Mouse (Mus musculus) heart, adult 8-10 months (tissue): ENCODE data around the gene Psmd12. TPM values are rescaled to one million over a fixed set of nuclear protein-coding genes. Genes with fewer than 3 reads are reported as not detected.
A peak's percentile ranks its signal among the peaks of the same experiment; 100 is the strongest.
"Not testable (repeated sequence)": the region's sequence is repeated elsewhere in the genome, so short reads cannot be mapped to it uniquely, and the experiment has no call there.

Source experiments
- DNase-seq: peaks from one replicate; pipeline ENCODE4 v3.0.0; 2022; ENCODE audit warnings: low spot score
- total RNA-seq, 4 experiments: library from RNA; stranded (reverse); gene quantifications; 2 replicates each; pipeline ENCODE4 v1.2.4; 2022

Psmd12 gene
- total RNA-seq, 4 experiments from 2014 or later: 88.4 to 102 (median 91.0) TPM

DNA sequence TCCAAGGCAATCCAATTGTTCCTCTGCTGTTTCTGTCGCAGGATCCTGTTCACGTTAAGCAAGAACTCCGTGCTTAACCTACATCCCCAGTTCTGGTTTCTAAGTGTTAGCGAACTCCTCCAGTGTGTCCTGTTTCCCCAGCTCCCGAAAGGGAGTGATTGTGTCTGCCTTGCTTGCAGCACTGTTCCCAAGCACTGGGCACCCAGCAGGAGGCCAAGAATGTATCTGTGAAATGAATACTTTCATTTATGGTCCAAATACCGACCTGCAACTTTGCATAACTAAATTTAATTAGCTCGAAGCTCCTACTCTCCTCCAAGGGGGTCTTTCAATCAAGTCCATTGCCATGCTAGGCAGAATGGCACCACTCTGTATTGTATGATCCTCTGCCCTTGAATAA, 19.5 kb upstream of the Psmd12 start:
- no peak for DNase-seq

DNA sequence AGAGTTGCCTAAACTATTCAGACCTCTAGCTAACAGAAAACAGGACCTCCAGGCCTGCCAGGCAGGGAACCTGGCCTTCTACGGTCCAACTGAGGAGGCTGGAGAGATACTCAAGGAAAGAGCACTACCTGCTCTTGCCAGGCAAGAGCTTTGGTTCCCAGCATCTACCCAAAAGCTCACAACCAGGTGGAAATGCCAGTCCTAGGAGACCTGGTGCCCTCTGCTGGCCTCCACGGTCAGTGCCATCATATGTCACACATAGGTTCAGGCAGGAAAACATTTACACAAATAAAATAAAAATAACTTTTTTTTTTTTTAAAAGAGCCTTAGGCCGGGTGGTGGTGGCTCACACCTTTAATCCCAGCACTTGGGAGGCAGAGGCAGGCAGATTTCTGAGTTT, 16.8 kb upstream of the Psmd12 start:
- DNase-seq: no peak

DNA sequence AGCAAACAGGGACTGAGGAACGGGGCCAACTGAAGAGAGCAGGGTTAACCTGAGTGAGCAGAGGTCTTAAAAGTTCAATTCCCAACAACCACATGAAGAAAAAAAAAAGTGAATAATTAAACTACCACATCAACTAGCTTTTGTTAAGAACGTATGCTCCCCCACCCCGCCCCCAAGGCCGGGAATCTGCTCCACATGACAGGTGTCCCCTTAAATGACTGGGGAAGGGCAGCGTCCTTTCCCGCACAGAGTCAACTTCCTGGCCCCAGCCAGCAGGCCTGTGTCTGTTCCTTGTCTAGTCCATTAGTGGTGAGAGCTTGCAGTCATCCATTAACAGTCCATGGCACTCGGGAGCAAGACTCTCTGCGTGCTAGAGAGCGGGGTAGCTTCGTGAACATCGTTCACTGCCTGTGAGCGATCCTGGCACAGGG, 16.0 kb upstream of the Psmd12 start:
- no peak for DNase-seq

DNA sequence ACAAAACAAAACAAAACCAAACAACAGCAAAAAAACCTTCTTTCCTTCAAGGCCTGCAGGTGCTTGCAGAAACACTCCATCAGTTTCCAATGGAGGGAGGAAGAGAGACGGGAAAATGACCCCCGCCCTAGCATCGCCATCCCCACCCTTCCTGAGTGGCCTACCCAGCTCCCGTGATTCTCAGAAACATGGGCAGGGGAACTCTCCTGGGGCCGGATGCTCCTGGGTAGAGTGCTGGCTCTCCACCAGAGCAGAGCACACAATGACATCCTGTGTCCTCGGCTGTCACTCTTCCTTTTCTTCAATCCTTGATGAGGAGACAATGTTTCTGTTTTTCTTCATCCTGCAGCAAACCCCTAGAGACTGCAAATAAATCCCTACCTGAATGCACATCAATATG, 15.1 kb upstream of the Psmd12 start:
- DNase-seq: no peak

DNA sequence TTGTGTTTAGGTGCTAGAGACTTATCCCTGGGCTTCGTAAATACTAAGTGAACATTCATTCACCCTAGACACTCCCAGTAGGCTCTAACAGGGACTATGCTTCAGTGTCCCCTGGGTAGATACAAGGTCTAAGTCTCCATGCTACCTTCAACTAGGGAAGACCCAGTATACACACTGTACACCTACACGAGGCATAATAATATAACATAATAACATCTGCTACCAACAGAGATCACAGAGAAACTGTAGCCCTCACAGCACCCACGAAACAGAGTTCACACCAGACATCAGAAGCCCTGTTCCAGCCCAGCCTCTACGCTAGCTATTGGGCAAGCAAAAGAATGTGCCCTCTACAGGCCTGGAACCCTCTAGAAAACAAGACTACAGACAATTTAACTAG, 14.2 kb upstream of the Psmd12 start:
- no peak for DNase-seq

DNA sequence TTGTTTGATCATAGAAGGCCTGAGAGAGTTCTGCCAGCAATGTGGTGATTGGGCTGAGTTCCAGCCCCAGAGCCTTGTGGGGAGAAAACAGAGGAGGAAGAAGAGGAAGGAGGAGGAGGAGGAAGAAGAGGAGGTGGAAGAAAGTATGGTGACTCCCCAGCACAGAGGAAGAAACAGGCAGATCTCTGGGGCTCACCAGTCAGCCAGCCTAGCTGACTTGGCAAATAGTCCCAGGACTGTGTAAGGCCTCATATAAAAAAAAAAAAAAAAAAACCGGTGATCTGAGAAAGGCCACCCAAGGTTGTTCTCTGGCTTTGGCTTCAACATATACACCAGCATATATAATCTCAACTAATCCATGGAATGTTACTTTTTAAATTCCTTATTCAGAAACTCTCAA, 13.3 kb upstream of the Psmd12 start:
- no peak for DNase-seq

DNA sequence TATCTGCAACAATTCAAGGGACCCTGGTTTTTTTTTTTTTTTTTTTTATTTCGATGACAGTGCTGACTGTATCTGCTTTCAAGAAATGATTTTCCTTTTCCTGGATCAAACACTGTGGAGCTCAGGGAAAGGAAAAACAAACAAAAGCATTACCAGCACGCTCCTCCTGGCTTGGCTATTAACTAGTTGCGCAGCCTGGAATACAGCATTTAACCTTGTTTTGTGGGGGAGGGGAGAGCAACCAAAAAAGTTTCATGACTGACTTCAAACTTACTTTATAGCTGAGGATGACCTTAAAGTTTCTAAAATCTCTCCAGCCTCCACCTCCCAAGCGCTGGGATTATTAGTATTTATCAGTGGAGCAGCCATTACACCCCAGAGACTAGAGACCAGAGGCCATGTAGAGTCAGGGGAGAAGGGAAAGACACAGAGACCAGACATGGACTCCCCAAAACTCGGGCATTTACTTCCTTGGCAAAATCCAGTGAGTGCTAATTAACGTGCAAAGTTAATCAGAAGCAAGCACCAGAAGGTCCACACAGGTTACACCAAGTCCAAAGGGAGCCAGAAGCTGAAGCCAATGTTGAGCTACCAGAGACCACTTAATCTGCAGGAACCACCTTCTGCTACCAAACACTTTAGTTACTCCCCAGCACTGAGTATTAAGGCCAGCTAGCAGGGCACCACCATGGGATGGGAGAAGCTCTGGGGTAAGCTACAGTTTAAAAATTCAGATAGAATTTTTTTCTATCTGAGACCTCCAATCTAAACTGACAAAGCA, 12.5 kb upstream of the Psmd12 start:
- DNase-seq: no peak

DNA sequence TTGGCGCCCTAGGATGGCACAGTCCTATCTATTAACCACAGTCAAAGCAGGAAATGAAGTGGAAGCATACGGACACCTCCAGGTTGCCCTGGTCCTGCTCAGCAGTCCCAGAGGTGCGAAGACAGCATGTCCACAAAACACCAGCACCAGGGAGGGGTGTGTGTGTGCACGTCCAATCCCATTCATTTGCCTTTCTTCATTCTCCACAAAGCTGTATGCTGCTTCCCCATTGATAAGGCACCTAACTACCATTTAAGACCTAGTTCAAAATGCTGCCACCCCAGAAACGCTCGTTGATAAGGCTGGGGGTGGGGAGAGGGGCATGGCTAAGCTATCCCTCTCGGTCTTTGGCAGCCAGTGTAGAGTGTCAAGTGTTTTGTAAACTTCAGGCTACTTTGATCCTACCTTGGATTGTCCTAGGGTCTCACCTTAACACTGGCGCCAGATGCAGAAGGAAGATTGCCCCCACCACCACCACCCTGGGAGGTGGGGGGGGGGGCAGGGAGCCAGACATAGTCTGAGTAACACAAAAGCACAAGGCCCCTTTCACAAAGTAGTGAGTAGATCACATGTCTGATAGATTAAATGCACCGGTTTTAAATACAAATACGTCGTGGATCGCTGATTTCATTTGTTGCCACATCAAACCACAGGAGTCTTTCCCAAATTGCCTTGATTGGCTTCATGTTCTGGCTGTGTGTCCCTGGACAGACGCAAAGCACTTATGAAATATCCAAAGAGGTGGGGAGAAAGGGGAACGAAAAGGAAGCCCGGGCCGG, 10.8 kb upstream of the Psmd12 start:
- DNase-seq: no peak

DNA sequence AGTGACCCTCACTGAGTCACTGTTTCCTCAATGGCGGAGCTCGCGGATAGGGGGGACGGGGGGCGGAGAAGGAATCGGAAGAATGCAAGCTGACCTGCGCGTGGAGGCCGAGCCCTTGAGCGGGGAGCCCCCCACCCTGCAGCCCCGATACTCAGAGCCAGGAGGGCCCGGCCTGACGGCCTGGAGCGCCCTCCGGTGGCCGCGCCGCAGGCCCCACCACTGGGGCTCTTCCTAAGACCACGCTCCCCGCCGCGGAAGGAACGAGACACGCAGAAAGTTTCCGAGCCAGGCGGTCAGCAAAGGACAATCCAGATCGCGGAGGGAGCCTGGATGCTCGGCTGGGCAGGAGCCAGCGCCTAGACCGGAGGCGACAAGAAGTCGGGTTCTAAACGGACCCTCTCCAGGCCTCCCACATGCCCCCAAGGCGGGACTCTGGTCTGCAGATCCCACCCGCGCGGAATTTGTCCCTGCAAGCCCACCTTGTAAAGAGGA, 10.2 kb upstream of the Psmd12 start:
- peak; percentile 77 for DNase-seq

DNA sequence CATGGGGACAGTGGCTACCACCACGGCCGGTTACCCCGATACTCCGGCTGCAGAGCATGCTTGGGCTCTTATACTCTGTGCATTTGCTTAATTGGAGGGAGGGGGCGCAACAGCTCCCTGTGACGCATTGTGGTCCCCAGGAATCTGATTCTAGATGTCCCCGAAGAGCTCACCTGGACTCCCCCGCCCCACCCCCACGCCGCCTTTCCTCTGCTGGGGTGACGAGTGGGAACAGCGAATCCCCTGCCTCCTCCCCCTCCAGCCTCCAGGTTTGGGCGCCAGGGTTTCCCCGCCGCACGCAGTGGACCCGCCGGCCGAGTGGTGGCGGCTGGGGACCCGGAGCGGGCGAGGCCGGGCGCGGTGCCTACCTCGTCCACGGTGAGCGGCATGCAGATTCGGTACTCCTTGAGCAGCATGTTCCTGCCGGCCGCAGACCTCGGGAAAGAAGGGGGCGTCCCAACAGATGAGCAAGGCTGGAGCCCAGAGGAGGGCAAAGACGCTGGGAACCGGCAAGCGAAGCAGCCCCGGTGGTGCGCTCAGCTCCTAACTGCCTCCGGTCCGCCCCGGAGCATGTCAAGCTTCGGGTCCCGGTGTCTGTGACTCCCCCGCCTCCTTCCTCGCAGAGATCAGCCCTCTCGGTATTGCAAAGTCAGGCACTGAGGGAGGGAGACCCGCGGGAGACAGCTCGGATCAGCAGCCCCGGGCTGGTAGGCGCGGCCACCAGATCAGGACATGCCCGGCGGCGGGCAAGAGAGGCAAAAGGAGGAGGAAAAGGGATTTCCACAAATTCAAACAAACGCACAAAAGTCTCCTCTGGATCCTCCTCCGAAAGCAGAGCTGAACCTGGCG, 9.5 kb upstream of the Psmd12 start:
- peak; percentile 49 for DNase-seq

DNA sequence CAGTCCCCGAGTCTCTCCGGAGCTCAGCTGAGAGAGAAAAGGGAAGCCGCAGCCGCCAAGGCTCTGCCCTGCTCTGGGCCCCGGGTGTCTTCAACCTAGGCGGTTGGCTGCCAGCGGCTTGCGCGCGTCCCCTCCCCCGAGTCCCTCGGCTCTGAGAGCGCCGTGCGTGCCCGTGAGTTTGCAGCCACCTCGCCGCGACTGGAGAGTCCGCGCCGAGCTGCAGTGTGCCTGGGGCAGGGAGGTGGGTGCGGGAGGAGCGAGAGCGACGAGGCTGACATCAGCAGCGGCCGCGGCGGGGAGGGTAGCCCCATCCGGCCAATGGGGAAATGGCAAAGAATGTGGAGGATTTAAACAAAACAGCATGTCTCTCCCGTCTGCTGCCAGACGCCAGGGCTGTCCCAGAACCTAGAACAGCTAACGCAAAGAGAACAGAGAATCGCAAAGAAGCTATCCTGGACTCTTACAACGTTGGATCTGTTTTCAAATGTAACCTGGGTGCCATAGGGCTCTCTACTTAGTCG, 8.7 kb upstream of the Psmd12 start, which contains the start of gene Pitpnc1:
Pitpnc1 (minus strand) TSS at position 179 of the 521 bp plus-strand sequence.
- DNase-seq: peak; percentile 83

DNA sequence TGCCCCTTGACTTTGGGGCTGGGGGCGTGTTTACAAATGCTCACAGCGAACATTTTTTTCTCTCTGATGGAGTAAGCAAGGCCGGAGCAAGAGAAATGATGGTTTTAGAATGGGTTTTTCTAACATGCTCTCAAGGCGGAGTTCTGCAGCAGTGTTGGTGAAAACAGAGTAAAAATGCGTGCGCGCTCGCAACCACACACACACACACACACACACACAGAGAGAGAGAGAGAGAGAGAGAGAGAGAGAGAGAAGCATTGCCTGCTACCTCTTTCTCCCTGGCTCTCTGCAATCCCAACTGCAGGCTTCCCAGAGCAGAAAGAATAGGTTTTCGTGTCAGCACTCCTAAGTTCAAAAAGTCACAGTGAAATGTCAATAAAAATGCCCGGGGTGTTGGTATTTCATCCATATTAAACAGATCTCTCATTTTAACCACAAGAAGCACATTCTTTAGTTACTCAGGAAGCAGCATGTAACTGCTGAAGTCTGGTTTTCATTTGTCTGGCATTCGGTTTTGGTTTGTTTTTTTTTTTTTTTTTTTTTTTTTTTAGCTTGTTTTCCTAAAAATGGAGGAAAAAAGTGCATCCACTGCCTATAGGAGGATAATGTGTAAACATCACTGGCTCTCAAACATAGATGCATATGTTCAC, 8.1 kb upstream of the Psmd12 start:
- no peak for DNase-seq

DNA sequence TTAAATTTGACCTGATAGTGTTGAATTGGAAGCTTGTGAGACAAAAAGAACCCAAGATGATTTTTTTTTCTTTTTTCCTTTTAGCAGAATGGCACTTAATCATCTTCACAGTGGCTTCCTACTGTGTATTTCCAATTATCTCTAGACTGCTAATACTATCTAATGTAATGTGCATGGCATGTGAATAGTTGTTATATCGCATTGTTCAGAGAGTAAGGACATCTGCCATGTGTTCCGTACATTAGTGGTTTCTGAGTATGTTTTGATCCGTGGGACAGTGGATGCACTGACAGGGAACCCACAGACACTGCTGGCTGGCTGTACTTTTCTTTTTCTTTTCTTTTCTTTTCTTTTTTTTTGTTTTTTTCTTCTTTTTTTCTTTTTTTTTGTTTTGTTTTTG, 7.0 kb upstream of the Psmd12 start:
- no peak for DNase-seq

DNA sequence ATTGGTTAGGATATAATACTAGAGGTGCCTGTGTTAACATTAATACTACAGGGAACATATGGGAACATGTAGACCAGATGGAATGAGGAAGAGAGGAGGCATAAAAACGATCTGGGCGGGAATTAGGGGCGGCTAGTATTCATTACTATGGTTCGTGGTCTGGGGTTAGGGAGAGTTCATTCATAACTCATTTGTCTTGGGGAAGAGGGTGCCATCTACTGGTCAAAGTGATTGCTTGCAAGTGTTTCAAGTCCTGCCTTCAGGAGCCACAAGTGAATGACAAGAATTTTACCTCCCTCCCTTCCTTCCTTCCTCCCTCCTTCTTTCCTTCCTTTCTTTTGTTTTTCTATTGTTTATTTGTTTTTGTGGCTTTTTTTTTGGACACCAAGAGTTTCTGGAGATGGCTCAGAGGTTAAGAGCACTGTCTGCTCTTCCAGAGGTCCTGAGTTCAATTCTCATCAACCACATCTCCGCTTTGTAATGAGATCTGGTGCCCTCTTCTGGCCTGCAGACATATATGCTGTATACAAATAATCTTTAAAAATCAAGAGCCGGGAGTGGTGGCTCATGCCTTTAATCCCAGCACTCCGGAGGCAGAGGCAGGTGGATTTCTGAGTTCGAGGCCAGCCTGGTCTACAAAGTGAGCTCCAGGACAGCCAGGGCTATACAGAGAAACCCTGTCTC, 6.0 kb upstream of the Psmd12 start:
- peak; percentile 79 for DNase-seq

DNA sequence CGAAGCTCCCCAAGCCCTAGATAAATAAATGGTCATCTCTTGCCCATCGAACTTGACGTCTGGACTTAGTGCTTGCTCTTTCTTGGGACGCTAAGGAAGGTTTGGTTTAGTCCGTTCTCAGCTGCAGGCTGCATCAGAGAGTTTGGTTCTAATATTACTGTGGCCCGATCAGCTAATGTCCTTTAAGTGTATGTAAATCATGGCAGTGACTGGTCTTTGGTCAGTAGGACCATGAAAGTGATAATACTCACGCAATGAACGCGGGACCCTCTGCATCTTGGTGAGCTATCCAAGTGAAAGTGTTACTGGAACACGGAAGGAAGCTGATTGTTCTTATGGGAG, 549 bp downstream of the Psmd12 start:
- no peak for DNase-seq

DNA sequence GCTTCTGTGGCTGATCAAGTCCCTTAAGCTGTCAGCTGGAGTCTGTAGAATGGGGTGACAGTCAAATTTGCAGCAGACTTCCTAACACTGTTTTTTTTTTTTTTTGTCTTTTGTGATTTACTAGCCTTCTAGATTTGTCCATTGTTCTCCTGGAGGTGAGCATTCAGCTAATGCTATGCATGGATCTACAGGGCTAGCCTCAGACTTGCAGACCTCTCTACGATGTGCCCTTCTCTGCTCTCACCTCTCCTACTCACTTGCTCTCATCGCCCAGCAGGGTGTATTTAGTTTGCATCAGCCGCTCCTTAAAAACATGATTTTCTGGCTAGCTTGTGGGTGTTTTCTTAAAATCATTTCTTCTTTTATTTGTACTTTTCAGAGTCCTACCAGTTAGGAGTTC, 5.1 kb downstream of the Psmd12 start:
- no peak for DNase-seq

DNA sequence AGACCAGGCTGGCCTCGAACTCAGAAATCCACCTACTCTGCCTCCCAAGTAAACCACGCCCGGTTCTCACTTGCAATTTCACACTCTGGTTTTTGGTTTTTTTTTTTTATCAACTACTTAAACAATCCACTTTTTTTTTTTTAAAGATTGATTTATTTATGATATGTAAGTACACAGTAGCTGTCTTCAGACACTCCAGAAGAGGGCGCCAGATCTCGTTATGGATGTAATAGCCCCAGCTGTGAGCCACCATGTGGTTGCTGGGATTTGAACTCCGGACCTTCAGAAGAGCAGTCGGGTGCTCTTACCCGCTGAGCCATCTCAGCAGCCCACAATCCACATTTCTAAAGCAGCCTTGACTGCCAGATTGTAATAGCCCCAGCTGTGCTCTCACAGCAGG, 23.5 kb downstream of the Psmd12 start:
- DNase-seq: no peak

DNA sequence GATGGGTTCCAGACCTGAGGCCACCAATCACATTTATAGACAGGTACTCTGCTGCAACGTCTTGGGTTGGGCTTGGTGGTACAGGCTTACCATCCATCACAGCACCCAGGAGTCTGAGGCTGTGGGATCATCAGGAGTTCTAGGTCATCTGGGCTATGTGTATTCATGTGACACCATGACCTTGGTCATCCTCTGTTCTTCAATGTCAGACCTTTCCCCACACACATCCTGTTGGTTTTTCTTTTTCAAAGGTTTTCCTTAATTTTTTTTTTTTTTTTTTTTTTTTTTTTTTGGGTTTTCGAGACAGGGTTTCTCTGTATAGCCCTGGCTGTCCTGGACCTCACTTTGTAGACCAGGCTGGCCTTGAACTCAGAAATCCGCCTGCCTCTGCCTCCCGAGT, 25.1 kb downstream of the Psmd12 start:
- DNase-seq: not testable (repeated sequence)

DNA sequence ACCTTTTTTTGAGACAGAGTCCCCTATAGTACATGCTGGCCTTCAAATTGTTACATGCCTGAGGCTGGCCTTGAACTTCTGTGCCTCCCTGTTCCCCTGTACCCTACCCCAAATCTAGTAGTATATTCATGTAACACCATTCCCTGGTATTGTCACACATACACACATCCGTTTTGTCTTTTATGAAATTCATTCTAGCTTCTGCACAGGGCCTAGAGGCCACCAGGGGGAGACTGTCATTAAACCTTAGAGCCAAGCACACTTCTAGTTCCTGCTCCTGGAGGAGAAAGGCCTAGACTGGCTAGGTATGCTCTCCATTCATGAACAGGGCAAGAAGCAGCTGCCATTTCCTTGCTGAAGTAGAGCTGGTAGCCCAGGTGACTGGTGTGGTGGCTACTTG, 27.0 kb downstream of the Psmd12 start:
- DNase-seq: no peak

DNA sequence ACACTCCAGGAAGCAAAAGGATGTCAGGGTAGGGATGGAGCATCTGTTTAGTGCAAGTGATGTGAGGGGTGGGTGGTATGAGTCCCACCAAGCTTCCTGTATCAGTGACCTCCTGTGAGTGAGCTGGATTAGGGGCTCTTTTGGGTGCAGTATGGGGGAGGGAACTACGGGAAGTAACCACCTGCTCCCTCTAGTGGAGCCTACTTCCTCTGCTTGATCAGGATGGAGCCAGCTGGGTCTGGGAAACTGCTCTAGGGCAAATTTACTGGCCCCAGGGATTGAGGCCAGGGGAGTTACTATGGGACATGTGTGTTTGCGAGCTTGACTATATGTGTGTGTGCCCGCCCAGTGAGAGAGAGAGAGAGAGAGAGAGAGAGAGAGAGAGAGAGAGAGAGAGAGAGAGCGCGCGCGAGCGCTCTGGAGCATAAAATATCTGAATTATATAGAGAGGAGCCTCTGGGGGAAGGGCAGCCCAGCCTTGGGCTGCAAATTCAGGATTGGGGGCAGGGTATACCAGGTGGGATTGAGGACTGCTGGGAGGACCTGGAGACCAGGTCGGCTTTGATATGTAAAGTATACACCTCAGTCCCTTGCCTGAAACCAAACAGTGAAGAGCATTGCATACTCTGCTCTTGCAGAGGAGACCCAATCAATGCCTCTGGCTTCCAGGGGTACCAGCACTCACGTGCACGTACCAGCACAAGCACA, 30.5 kb downstream of the Psmd12 start:
- DNase-seq: no peak
